Mouse (Mus musculus): ENCODE measurements around the gene Strip2. TPM values are rescaled to one million over a fixed set of nuclear protein-coding genes. Genes with fewer than 3 reads are reported as not detected.
A peak's percentile ranks its signal among the peaks of the same experiment; 100 is the strongest.

Gene Strip2
- total RNA-seq (2021) = under 1 TPM; 0.78 to 0.87 TPM
- long read RNA-seq, experiment 1 = 0 reads
- long read RNA-seq, experiment 2 = 0 reads

- DNase-seq = peak; percentile 94
- intact Hi-C loops (cut with DNase I) = loop anchor here (10.0 kb wide), 1 partner anchor 438 kb away; no protein-coding TSS in a partner anchor
- TF ChIP-seq CTCF (IDR thresholded peaks at IDR 0.05) = no peak
- Histone ChIP-seq H3K27ac (peak within 1 kb of the TSS; percentile 74), H3K4me3 (peak within 1 kb of the TSS; percentile 88)
Measured at GRCm38 (mm10) chr6:29916530-29917382, at the start of gene Strip2. Gene Strip2 (plus strand): TSS chr6:29917012.

GRCm38 (mm10) chr6:29868341-29868895 lies 48.4 kb upstream of the Strip2 start:
- no peak for TF ChIP-seq CTCF (IDR thresholded peaks at IDR 0.05)
- no peak for DNase-seq
- intact Hi-C loops (cut with DNase I) = no loop called here
- Histone ChIP-seq H3K4me3 (no peak overlapping the region), H3K27ac (no peak overlapping the region)

GRCm38 (mm10) chr6:29873654-29874053 lies 43.2 kb upstream of the Strip2 start:
- H3K27ac ChIP-seq = no peak overlapping the region
- H3K4me3 ChIP-seq = no peak overlapping the region
- intact Hi-C loops (cut with DNase I) = no loop called here
- no peak for DNase-seq
- no peak for TF ChIP-seq CTCF (IDR thresholded peaks at IDR 0.05)

GRCm38 (mm10) chr6:29875576-29875975 lies 41.2 kb upstream of the Strip2 start:
- no peak for TF ChIP-seq CTCF (IDR thresholded peaks at IDR 0.05)
- no peak overlapping the region for H3K27ac ChIP-seq
- no peak for DNase-seq
- intact Hi-C loops (cut with DNase I) = no loop called here
- no peak overlapping the region for H3K4me3 ChIP-seq

GRCm38 (mm10) chr6:29876782-29877181 lies 40.0 kb upstream of the Strip2 start:
- Histone ChIP-seq H3K27ac (no peak overlapping the region), H3K4me3 (no peak overlapping the region)
- intact Hi-C loops (cut with DNase I) = no loop called here
- no peak for DNase-seq
- TF ChIP-seq CTCF (IDR thresholded peaks at IDR 0.05) = no peak

GRCm38 (mm10) chr6:29879579-29879978 lies 37.2 kb upstream of the Strip2 start:
- Histone ChIP-seq H3K4me3 (no peak overlapping the region), H3K27ac (no peak overlapping the region)
- intact Hi-C loops (cut with DNase I) = no loop called here
- DNase-seq = no peak
- no peak for TF ChIP-seq CTCF (IDR thresholded peaks at IDR 0.05)

- Histone ChIP-seq H3K27ac (no peak overlapping the region), H3K4me3 (no peak overlapping the region)
- TF ChIP-seq CTCF (IDR thresholded peaks at IDR 0.05) = no peak
- intact Hi-C loops (cut with DNase I) = no loop called here
- no peak for DNase-seq
Measured at GRCm38 (mm10) chr6:29880796-29881195, 36.0 kb upstream of the Strip2 start.

- no peak overlapping the region for H3K4me3 ChIP-seq
- intact Hi-C loops (cut with DNase I) = no loop called here
- no peak for DNase-seq
- peak overlapping the region; percentile 46; the same call in 1 of the 2 replicates for H3K27ac ChIP-seq
- TF ChIP-seq CTCF (IDR thresholded peaks at IDR 0.05) = no peak
Measured at GRCm38 (mm10) chr6:29881936-29882335, 34.9 kb upstream of the Strip2 start.

- no peak overlapping the region for H3K27ac ChIP-seq
- no peak for DNase-seq
- H3K4me3 ChIP-seq = no peak overlapping the region
- TF ChIP-seq CTCF (IDR thresholded peaks at IDR 0.05) = no peak
- intact Hi-C loops (cut with DNase I) = no loop called here
Measured at GRCm38 (mm10) chr6:29882870-29883269, 33.9 kb upstream of the Strip2 start.

- DNase-seq = no peak
- intact Hi-C loops (cut with DNase I) = no loop called here
- H3K4me3 ChIP-seq = no peak overlapping the region
- no peak for TF ChIP-seq CTCF (IDR thresholded peaks at IDR 0.05)
- no peak overlapping the region for H3K27ac ChIP-seq
Measured at GRCm38 (mm10) chr6:29891151-29891550, 25.7 kb upstream of the Strip2 start.

GRCm38 (mm10) chr6:29896976-29897375 lies 19.8 kb upstream of the Strip2 start:
- Histone ChIP-seq H3K27ac (no peak overlapping the region), H3K4me3 (no peak overlapping the region)
- intact Hi-C loops (cut with DNase I) = no loop called here
- no peak for DNase-seq
- no peak for TF ChIP-seq CTCF (IDR thresholded peaks at IDR 0.05)

- Histone ChIP-seq H3K4me3 (no peak overlapping the region), H3K27ac (no peak overlapping the region)
- DNase-seq = no peak
- TF ChIP-seq CTCF (IDR thresholded peaks at IDR 0.05) = no peak
- intact Hi-C loops (cut with DNase I) = no loop called here
Measured at GRCm38 (mm10) chr6:29901450-29901849, 15.4 kb upstream of the Strip2 start.

- no peak overlapping the region for H3K4me3 ChIP-seq
- TF ChIP-seq CTCF (IDR thresholded peaks at IDR 0.05) = no peak
- H3K27ac ChIP-seq = no peak overlapping the region
- no peak for DNase-seq
- intact Hi-C loops (cut with DNase I) = no loop called here
Measured at GRCm38 (mm10) chr6:29902256-29902655, 14.6 kb upstream of the Strip2 start.
